Mouse (Mus musculus) cerebellum, adult 2 months (tissue): ENCODE measurements around the gene Apoc4.

ENCODE experiments used
- CTCF ChIP-seq: fragments of 200-500 bp; IDR thresholded peaks from 2 replicates; pipeline ENCODE4 v1.5.1; 2011; ENCODE audit warnings: low read depth, mild to moderate bottlenecking, control low read depth, low read length, moderate library complexity, borderline replicate concordance; ENCODE audit not compliant: insufficient read depth
- POLR2A ChIP-seq: fragments of 200-500 bp; IDR thresholded peaks from 2 replicates; pipeline ENCODE4 v1.6.1; 2011; ENCODE audit warnings: low read length, control low read depth, borderline replicate concordance; ENCODE audit not compliant: insufficient read depth

DNA sequence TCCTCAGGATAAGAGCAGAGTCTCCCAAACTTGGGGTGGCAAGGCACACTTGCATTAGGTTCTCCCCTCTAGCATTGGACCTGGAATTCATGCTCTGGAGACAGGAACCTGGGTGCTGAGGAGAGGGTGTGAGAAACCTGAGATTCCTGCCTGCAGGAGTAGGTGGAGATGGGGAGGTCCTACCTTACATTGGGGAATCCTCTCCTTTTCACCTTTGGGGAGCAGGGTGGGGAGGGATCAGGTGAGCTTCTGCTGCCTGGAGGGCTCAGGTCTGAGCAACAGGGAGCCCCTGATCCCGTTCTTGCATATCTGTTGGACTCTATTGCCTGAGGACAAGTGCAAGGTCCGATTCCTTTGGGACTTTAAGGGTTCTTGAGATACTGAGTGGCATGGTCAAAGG lies 35.5 kb upstream of the Apoc4 start:
- TF ChIP-seq POLR2A (no peak), CTCF (no peak)
